Mouse (Mus musculus): Measurements from ENCODE around the gene Zfp219. TPM values are rescaled to one million over a fixed set of nuclear protein-coding genes. Genes with fewer than 3 reads are reported as not detected.
"Not testable (repeated sequence)": the region's sequence is repeated elsewhere in the genome, so short reads cannot be mapped to it uniquely, and the experiment has no call there.

The Zfp219 gene
- polyA plus RNA-seq, 1 experiment from 2014 or later, result 32.2 TPM

- not testable (repeated sequence) for H3K4me2 ChIP-seq (ENCODE audit: low read length); H3K9ac ChIP-seq (replicated peaks; ENCODE audit: low read depth, low read length); H3K9me3 ChIP-seq (ENCODE audit: control insufficient read depth, low read length); ATAC-seq; H3K27me3 ChIP-seq (replicated peaks; ENCODE audit: control insufficient read depth, insufficient read depth, low read length); H3K27ac ChIP-seq (ENCODE audit: low read length); H3K4me3 ChIP-seq (replicated peaks; ENCODE audit: low read length); H3K36me3 ChIP-seq (ENCODE audit: control insufficient read depth, insufficient read depth); H3K4me1 ChIP-seq (replicated peaks; ENCODE audit: control insufficient read depth, insufficient read depth, low read length)
- WGBS, result 81% methylated on average over 3 of the region's 3 CpGs
These were observed 21.8 kb upstream of the Zfp219 start, which contains the start of gene Olfr221 for GRCm38 (mm10) chr14:52042359-52042758. Olfr221 (minus strand) TSS chr14:52042459.

GRCm38 (mm10) chr14:52039332-52039731, 18.8 kb upstream of the Zfp219 start:
- ATAC-seq, result no peak
- no peaks in the 10 kb centered on the region for H3K36me3 ChIP-seq (ENCODE audit: control insufficient read depth, insufficient read depth)
- WGBS, result 91% methylated on average over 5 of the region's 5 CpGs

GRCm38 (mm10) chr14:52035926-52036325, 15.4 kb upstream of the Zfp219 start:
- Histone ChIP-seq H3K9ac (replicated peaks; ENCODE audit: low read depth, low read length) (no peak overlapping the region), H3K4me2 (ENCODE audit: low read length) (no peak overlapping the region), H3K27me3 (replicated peaks; ENCODE audit: control insufficient read depth, insufficient read depth, low read length) (no peaks in the 10 kb centered on the region), H3K36me3 (ENCODE audit: control insufficient read depth, insufficient read depth) (no peaks in the 10 kb centered on the region), H3K4me3 (replicated peaks; ENCODE audit: low read length) (no peak overlapping the region), H3K27ac (ENCODE audit: low read length) (no peak overlapping the region), H3K4me1 (replicated peaks; ENCODE audit: control insufficient read depth, insufficient read depth, low read length) (no peaks in the 10 kb centered on the region), H3K9me3 (ENCODE audit: control insufficient read depth, low read length) (no peaks in the 10 kb centered on the region)
- no peak for ATAC-seq
- 94% methylated on average over 6 of the region's 6 CpGs for WGBS

More at GRCm38 (mm10) chr14:52039332-52039731, 18.8 kb upstream of the Zfp219 start:
- Histone ChIP-seq H3K4me3 (replicated peaks; ENCODE audit: low read length) (no peak overlapping the region), H3K27me3 (replicated peaks; ENCODE audit: control insufficient read depth, insufficient read depth, low read length) (no peaks in the 10 kb centered on the region), H3K4me2 (ENCODE audit: low read length) (no peak overlapping the region), H3K9me3 (ENCODE audit: control insufficient read depth, low read length) (no peaks in the 10 kb centered on the region), H3K9ac (replicated peaks; ENCODE audit: low read depth, low read length) (no peak overlapping the region), H3K4me1 (replicated peaks; ENCODE audit: control insufficient read depth, insufficient read depth, low read length) (no peaks in the 10 kb centered on the region), H3K27ac (ENCODE audit: low read length) (no peak overlapping the region)

GRCm38 (mm10) chr14:52026342-52026741, 5.8 kb upstream of the Zfp219 start:
- H3K36me3 ChIP-seq (ENCODE audit: control insufficient read depth, insufficient read depth), result no peaks in the 10 kb centered on the region
- no peak overlapping the region for H3K4me3 ChIP-seq (replicated peaks; ENCODE audit: low read length)
- H3K4me2 ChIP-seq (ENCODE audit: low read length), result no peak overlapping the region
- H3K27me3 ChIP-seq (replicated peaks; ENCODE audit: control insufficient read depth, insufficient read depth, low read length), result no peaks in the 10 kb centered on the region
- ATAC-seq, result 0 out of 2 replicates have a peak, but pooled peaks have one; percentile 27
- H3K9me3 ChIP-seq (ENCODE audit: control insufficient read depth, low read length), result no peaks in the 10 kb centered on the region
- H3K4me1 ChIP-seq (replicated peaks; ENCODE audit: control insufficient read depth, insufficient read depth, low read length), result peaks cover 12% of the 10 kb centered on the region
- H3K27ac ChIP-seq (ENCODE audit: low read length), result no peak overlapping the region
- H3K9ac ChIP-seq (replicated peaks; ENCODE audit: low read depth, low read length), result no peak overlapping the region
- WGBS, result 72% methylated on average over 4 of the region's 4 CpGs

- H3K4me2 ChIP-seq (ENCODE audit: low read length), result no peak overlapping the region
- no peaks in the 10 kb centered on the region for H3K9me3 ChIP-seq (ENCODE audit: control insufficient read depth, low read length)
- 84% methylated on average over 2 of the region's 2 CpGs for WGBS
- peaks cover 13% of the 10 kb centered on the region for H3K4me1 ChIP-seq (replicated peaks; ENCODE audit: control insufficient read depth, insufficient read depth, low read length)
- H3K36me3 ChIP-seq (ENCODE audit: control insufficient read depth, insufficient read depth), result no peaks in the 10 kb centered on the region
- no peaks in the 10 kb centered on the region for H3K27me3 ChIP-seq (replicated peaks; ENCODE audit: control insufficient read depth, insufficient read depth, low read length)
- H3K9ac ChIP-seq (replicated peaks; ENCODE audit: low read depth, low read length), result no peak overlapping the region
- no peak for ATAC-seq
- no peak overlapping the region for H3K27ac ChIP-seq (ENCODE audit: low read length)
- no peak overlapping the region for H3K4me3 ChIP-seq (replicated peaks; ENCODE audit: low read length)
These were observed 3.6 kb upstream of the Zfp219 start for GRCm38 (mm10) chr14:52024133-52024532.

GRCm38 (mm10) chr14:52022709-52023459, 2.4 kb upstream of the Zfp219 start:
- Histone ChIP-seq H3K9ac (replicated peaks; ENCODE audit: low read depth, low read length) (peak overlapping the region; percentile 26), H3K27me3 (replicated peaks; ENCODE audit: control insufficient read depth, insufficient read depth, low read length) (no peaks in the 10 kb centered on the region), H3K4me3 (replicated peaks; ENCODE audit: low read length) (peak overlapping the region; percentile 21; the same call in 1 of the 2 replicates), H3K4me1 (replicated peaks; ENCODE audit: control insufficient read depth, insufficient read depth, low read length) (peaks cover 20% of the 10 kb centered on the region), H3K27ac (ENCODE audit: low read length) (peak overlapping the region; percentile 42; the same call in 1 of the 2 replicates), H3K36me3 (ENCODE audit: control insufficient read depth, insufficient read depth) (no peaks in the 10 kb centered on the region), H3K9me3 (ENCODE audit: control insufficient read depth, low read length) (no peaks in the 10 kb centered on the region), H3K4me2 (ENCODE audit: low read length) (peak overlapping the region; percentile 55)
- 3% methylated on average over 23 of the region's 23 CpGs for WGBS
- no peak for ATAC-seq

- no peak overlapping the region for H3K27ac ChIP-seq (ENCODE audit: low read length)
- peaks cover 20% of the 10 kb centered on the region for H3K4me1 ChIP-seq (replicated peaks; ENCODE audit: control insufficient read depth, insufficient read depth, low read length)
- H3K27me3 ChIP-seq (replicated peaks; ENCODE audit: control insufficient read depth, insufficient read depth, low read length), result no peaks in the 10 kb centered on the region
- H3K9ac ChIP-seq (replicated peaks; ENCODE audit: low read depth, low read length), result no peak overlapping the region
- no peak for ATAC-seq
- no peak overlapping the region for H3K4me3 ChIP-seq (replicated peaks; ENCODE audit: low read length)
- H3K9me3 ChIP-seq (ENCODE audit: control insufficient read depth, low read length), result no peaks in the 10 kb centered on the region
- 67% methylated on average over 3 of the region's 3 CpGs for WGBS
- H3K4me2 ChIP-seq (ENCODE audit: low read length), result no peak overlapping the region; the same call in 1 of the 2 replicates
- no peaks in the 10 kb centered on the region for H3K36me3 ChIP-seq (ENCODE audit: control insufficient read depth, insufficient read depth)
These were observed 1.7 kb upstream of the Zfp219 start for GRCm38 (mm10) chr14:52022244-52022708.

- ATAC-seq, result no peak
- no peak overlapping the region for H3K4me3 ChIP-seq (replicated peaks; ENCODE audit: low read length)
- peaks cover 20% of the 10 kb centered on the region for H3K4me1 ChIP-seq (replicated peaks; ENCODE audit: control insufficient read depth, insufficient read depth, low read length)
- no peak overlapping the region for H3K4me2 ChIP-seq (ENCODE audit: low read length)
- H3K27me3 ChIP-seq (replicated peaks; ENCODE audit: control insufficient read depth, insufficient read depth, low read length), result no peaks in the 10 kb centered on the region
- H3K27ac ChIP-seq (ENCODE audit: low read length), result no peak overlapping the region
- WGBS, result 92% methylated on average over 8 of the region's 8 CpGs
- no peaks in the 10 kb centered on the region for H3K9me3 ChIP-seq (ENCODE audit: control insufficient read depth, low read length)
- H3K36me3 ChIP-seq (ENCODE audit: control insufficient read depth, insufficient read depth), result no peaks in the 10 kb centered on the region
- no peak overlapping the region for H3K9ac ChIP-seq (replicated peaks; ENCODE audit: low read depth, low read length)
These were observed 1.2 kb upstream of the Zfp219 start for GRCm38 (mm10) chr14:52021568-52022212.

- Histone ChIP-seq H3K27me3 (replicated peaks; ENCODE audit: control insufficient read depth, insufficient read depth, low read length) (no peaks in the 10 kb centered on the region), H3K4me2 (ENCODE audit: low read length) (no peak overlapping the region), H3K4me1 (replicated peaks; ENCODE audit: control insufficient read depth, insufficient read depth, low read length) (peaks cover 20% of the 10 kb centered on the region), H3K9me3 (ENCODE audit: control insufficient read depth, low read length) (no peaks in the 10 kb centered on the region), H3K27ac (ENCODE audit: low read length) (no peak overlapping the region), H3K4me3 (replicated peaks; ENCODE audit: low read length) (no peak overlapping the region), H3K36me3 (ENCODE audit: control insufficient read depth, insufficient read depth) (no peaks in the 10 kb centered on the region), H3K9ac (replicated peaks; ENCODE audit: low read depth, low read length) (no peak overlapping the region)
- WGBS, result 61% methylated on average over 4 of the region's 4 CpGs
- ATAC-seq, result no peak
These were observed 601 bp upstream of the Zfp219 start for GRCm38 (mm10) chr14:52021138-52021529.
